Mouse (Mus musculus) intestine, embryonic 14.5 days (tissue): ENCODE data around the gene Ccdc27. TPM values are rescaled to one million over a fixed set of nuclear protein-coding genes. Genes with fewer than 3 reads are reported as not detected.

Experiments used
- ATAC-seq: fragments of 200-750 bp; cut with Nextera tagmentation; replicated peaks from 2 replicates; pipeline ENCODE4 v1.8.0; 2017; ENCODE audit warnings: low read depth, moderate number of reproducible peaks, moderate TSS enrichment, moderate library complexity; ENCODE audit not compliant: low FRiP score, low TSS enrichment
- DNase-seq: peaks from one replicate; pipeline ENCODE4 v3.0.0-alpha.2; 2018; ENCODE audit warnings: low spot score
- H3K27ac ChIP-seq: fragments of 300-500 bp; sonication (generic); 2 replicates; pipeline ENCODE4 v1.5.1; 2014; ENCODE audit warnings: low read depth, mild to moderate bottlenecking, control low read depth
- H3K27me3 ChIP-seq: fragments of 300-500 bp; sonication (generic); replicated peaks from 2 replicates; pipeline ENCODE4 v1.6.1; 2014; ENCODE audit warnings: low read length, control low read depth; ENCODE audit not compliant: control insufficient read depth, insufficient read depth
- H3K36me3 ChIP-seq: fragments of 300-500 bp; sonication (generic); 2 replicates; pipeline ENCODE4 v1.6.1; 2014; ENCODE audit warnings: low read length, control low read depth; ENCODE audit not compliant: control insufficient read depth, insufficient read depth
- H3K4me1 ChIP-seq: fragments of 300-500 bp; sonication (generic); replicated peaks from 2 replicates; pipeline ENCODE4 v1.6.1; 2014; ENCODE audit warnings: low read length, control low read depth, mixed read lengths; ENCODE audit not compliant: control insufficient read depth, insufficient read depth
- H3K4me2 ChIP-seq: fragments of 300-500 bp; sonication (generic); 2 replicates; pipeline ENCODE4 v1.6.1; 2014; ENCODE audit warnings: low read length
- H3K4me3 ChIP-seq: fragments of 300-500 bp; sonication (generic); 2 replicates; pipeline ENCODE4 v1.5.1; 2014; ENCODE audit warnings: low read depth, low read length, control low read depth, mixed read lengths
- H3K9ac ChIP-seq: fragments of 300-500 bp; sonication (generic); 2 replicates; pipeline ENCODE4 v1.6.1; 2014; ENCODE audit warnings: mild to moderate bottlenecking, low read length
- H3K9me3 ChIP-seq: fragments of 300-500 bp; sonication (generic); 2 replicates; pipeline ENCODE4 v1.6.1; 2016; ENCODE audit warnings: low read length, control low read depth; ENCODE audit not compliant: control insufficient read depth
- WGBS: fragments of 180-500 bp; shearing (Covaris S2); extraction: QIAGEN DNeasy Blood & Tissue Kit; methylation state at CpG from one replicate; pipeline ENCODE4 v1.1.7; 2014; 5-methylcytosine and 5-hydroxymethylcytosine counted together
- polyA plus RNA-seq: library from polyadenylated mRNA; unstranded; fragments of >200 nt; fragmentation: Nextera tagmentation; extraction: Ambion mirVana; gene quantifications from 2 replicates; pipeline ENCODE4 v1.2.1, GENCODE M21; 2014

The Ccdc27 gene
- polyA plus RNA-seq: not detected in 2 replicates

- 80% methylated on average over 9 of the region's 9 CpGs for WGBS
- H3K36me3 ChIP-seq: no peaks in the 10 kb centered on the region
- no peak within 1 kb of the TSS for H3K27ac ChIP-seq
- DNase-seq (no peak), ATAC-seq (no peak)
- no peaks in the 10 kb centered on the region for H3K27me3 ChIP-seq
- H3K9ac ChIP-seq: no peak within 1 kb of the TSS
- H3K4me1 ChIP-seq: no peaks in the 10 kb centered on the region
- no peak within 1 kb of the TSS for H3K4me3 ChIP-seq
- H3K9me3 ChIP-seq: no peaks in the 10 kb centered on the region
- no peak within 1 kb of the TSS for H3K4me2 ChIP-seq
Measured at GRCm38 (mm10) chr4:154042577-154042976, at the start of gene Ccdc27. TSS of gene Ccdc27 (minus strand) at chr4:154042677.

- 79% methylated on average over 8 of the region's 8 CpGs for WGBS
- Histone ChIP-seq H3K9me3 (no peaks in the 10 kb centered on the region), H3K27me3 (no peaks in the 10 kb centered on the region), H3K36me3 (no peaks in the 10 kb centered on the region), H3K4me1 (no peaks in the 10 kb centered on the region), H3K4me3 (no peak overlapping the region), H3K27ac (no peak overlapping the region), H3K4me2 (no peak overlapping the region), H3K9ac (no peak overlapping the region)
- DNase-seq (no peak), ATAC-seq (no peak)
Measured at GRCm38 (mm10) chr4:154091356-154091755, 48.9 kb upstream of the Ccdc27 start.

- H3K4me3 ChIP-seq: no peak overlapping the region
- ATAC-seq (no peak), DNase-seq (no peak)
- no peaks in the 10 kb centered on the region for H3K27me3 ChIP-seq
- no peaks in the 10 kb centered on the region for H3K36me3 ChIP-seq
- H3K4me1 ChIP-seq: no peaks in the 10 kb centered on the region
- no peak overlapping the region for H3K9ac ChIP-seq
- 56% methylated on average over 5 of the region's 5 CpGs for WGBS
- H3K27ac ChIP-seq: no peak overlapping the region
- H3K4me2 ChIP-seq: no peak overlapping the region
- no peaks in the 10 kb centered on the region for H3K9me3 ChIP-seq
Measured at GRCm38 (mm10) chr4:154089205-154089604, 46.7 kb upstream of the Ccdc27 start.

- no peak overlapping the region for H3K4me2 ChIP-seq
- no peak overlapping the region for H3K27ac ChIP-seq
- H3K9ac ChIP-seq: no peak overlapping the region
- H3K27me3 ChIP-seq: peaks cover 18% of the 10 kb centered on the region
- WGBS: 87% methylated on average over 8 of the region's 8 CpGs
- H3K4me1 ChIP-seq: no peaks in the 10 kb centered on the region
- H3K4me3 ChIP-seq: no peak overlapping the region
- ATAC-seq (no peak), DNase-seq (no peak)
- no peaks in the 10 kb centered on the region for H3K9me3 ChIP-seq
- H3K36me3 ChIP-seq: no peaks in the 10 kb centered on the region
Measured at GRCm38 (mm10) chr4:154086436-154086835, 44.0 kb upstream of the Ccdc27 start.

- no peaks in the 10 kb centered on the region for H3K9me3 ChIP-seq
- no peaks in the 10 kb centered on the region for H3K4me1 ChIP-seq
- H3K27me3 ChIP-seq: peaks cover 23% of the 10 kb centered on the region
- no peak overlapping the region for H3K27ac ChIP-seq
- H3K4me2 ChIP-seq: no peak overlapping the region
- no peaks in the 10 kb centered on the region for H3K36me3 ChIP-seq
- H3K4me3 ChIP-seq: no peak overlapping the region
- H3K9ac ChIP-seq: no peak overlapping the region
- 80% methylated on average over 3 of the region's 3 CpGs for WGBS
- ATAC-seq (no peak), DNase-seq (no peak)
Measured at GRCm38 (mm10) chr4:154085856-154086255, 43.4 kb upstream of the Ccdc27 start.

GRCm38 (mm10) chr4:154081974-154082373, 39.5 kb upstream of the Ccdc27 start:
- no peak for ATAC-seq
- Histone ChIP-seq H3K36me3 (no peaks in the 10 kb centered on the region), H3K4me1 (no peaks in the 10 kb centered on the region), H3K9ac (no peak overlapping the region), H3K9me3 (no peaks in the 10 kb centered on the region), H3K27me3 (peaks cover 40% of the 10 kb centered on the region), H3K4me3 (no peak overlapping the region), H3K27ac (no peak overlapping the region), H3K4me2 (no peak overlapping the region)
- DNase-seq: no peak
- WGBS: 12% methylated on average over 1 of the region's 1 CpGs

- no peaks in the 10 kb centered on the region for H3K9me3 ChIP-seq
- peaks cover 40% of the 10 kb centered on the region for H3K27me3 ChIP-seq
- WGBS: 4% methylated on average over 13 of the region's 13 CpGs
- no peak overlapping the region for H3K9ac ChIP-seq
- H3K4me3 ChIP-seq: no peak overlapping the region
- no peaks in the 10 kb centered on the region for H3K36me3 ChIP-seq
- DNase-seq: no peak
- ATAC-seq: no peak; the same call in 1 of the 2 replicates
- no peak overlapping the region for H3K27ac ChIP-seq
- no peaks in the 10 kb centered on the region for H3K4me1 ChIP-seq
- H3K4me2 ChIP-seq: no peak overlapping the region
Measured at GRCm38 (mm10) chr4:154081021-154081420, 38.5 kb upstream of the Ccdc27 start.

- ATAC-seq (no peak), DNase-seq (no peak)
- WGBS: 68% methylated on average over 4 of the region's 4 CpGs
- Histone ChIP-seq H3K4me1 (no peaks in the 10 kb centered on the region), H3K4me3 (no peak overlapping the region), H3K4me2 (no peak overlapping the region), H3K9me3 (no peaks in the 10 kb centered on the region), H3K9ac (no peak overlapping the region), H3K27me3 (peaks cover 40% of the 10 kb centered on the region), H3K36me3 (no peaks in the 10 kb centered on the region), H3K27ac (no peak overlapping the region)
Measured at GRCm38 (mm10) chr4:154080211-154080610, 37.7 kb upstream of the Ccdc27 start.

GRCm38 (mm10) chr4:154071941-154072340, 29.5 kb upstream of the Ccdc27 start:
- no peaks in the 10 kb centered on the region for H3K4me1 ChIP-seq
- H3K9me3 ChIP-seq: no peaks in the 10 kb centered on the region
- H3K27ac ChIP-seq: no peak overlapping the region
- ATAC-seq (no peak), DNase-seq (no peak)
- peaks cover 23% of the 10 kb centered on the region for H3K27me3 ChIP-seq
- H3K4me3 ChIP-seq: no peak overlapping the region
- 9% methylated on average over 14 of the region's 16 CpGs for WGBS
- no peaks in the 10 kb centered on the region for H3K36me3 ChIP-seq
- no peak overlapping the region for H3K4me2 ChIP-seq
- no peak overlapping the region for H3K9ac ChIP-seq
